Mouse (Mus musculus): ENCODE data around the gene Il2. TPM values are rescaled to one million over a fixed set of nuclear protein-coding genes. Genes with fewer than 3 reads are reported as not detected.

Gene Il2
- polyA plus RNA-seq, 1 experiment from 2014 or later, result 0.18 TPM

- no peaks in the 10 kb centered on the region for H3K36me3 ChIP-seq
- WGBS, result 85% methylated on average over 2 of the region's 2 CpGs
Measured at GRCm38 (mm10) chr3:37141827-37142226, 16.1 kb upstream of the Il2 start.

GRCm38 (mm10) chr3:37140168-37140906, 14.6 kb upstream of the Il2 start:
- Histone ChIP-seq H3K9me3 (no peaks in the 10 kb centered on the region), H3K27me3 (ENCODE audit: insufficient read depth, poor library complexity, severe bottlenecking) (no peaks in the 10 kb centered on the region), H3K4me1 (replicated peaks) (no peaks in the 10 kb centered on the region), H3K27ac (no peak overlapping the region), H3K4me3 (no peak overlapping the region), H3K36me3 (no peaks in the 10 kb centered on the region)
- WGBS, result 90% methylated on average over 6 of the region's 6 CpGs
- DNase-seq (ENCODE audit: low spot score), result no peak

More at GRCm38 (mm10) chr3:37141827-37142226, 16.1 kb upstream of the Il2 start:
- no peaks in the 10 kb centered on the region for H3K4me1 ChIP-seq (replicated peaks)
- H3K27me3 ChIP-seq (ENCODE audit: insufficient read depth, poor library complexity, severe bottlenecking), result no peaks in the 10 kb centered on the region
- no peak overlapping the region for H3K4me3 ChIP-seq
- no peak for DNase-seq (ENCODE audit: low spot score)
- H3K9me3 ChIP-seq, result no peaks in the 10 kb centered on the region
- H3K27ac ChIP-seq, result no peak overlapping the region

GRCm38 (mm10) chr3:37139192-37139591, 13.4 kb upstream of the Il2 start:
- no peak overlapping the region for H3K4me3 ChIP-seq
- 87% methylated on average over 3 of the region's 3 CpGs for WGBS
- no peak overlapping the region for H3K27ac ChIP-seq
- no peaks in the 10 kb centered on the region for H3K36me3 ChIP-seq
- H3K9me3 ChIP-seq, result no peaks in the 10 kb centered on the region
- H3K4me1 ChIP-seq (replicated peaks), result no peaks in the 10 kb centered on the region
- no peak for DNase-seq (ENCODE audit: low spot score)
- no peaks in the 10 kb centered on the region for H3K27me3 ChIP-seq (ENCODE audit: insufficient read depth, poor library complexity, severe bottlenecking)

- Histone ChIP-seq H3K4me1 (replicated peaks) (no peaks in the 10 kb centered on the region), H3K36me3 (no peaks in the 10 kb centered on the region), H3K27ac (no peak overlapping the region), H3K9me3 (no peaks in the 10 kb centered on the region), H3K4me3 (no peak overlapping the region), H3K27me3 (ENCODE audit: insufficient read depth, poor library complexity, severe bottlenecking) (no peaks in the 10 kb centered on the region)
- 81% methylated on average over 4 of the region's 4 CpGs for WGBS
- DNase-seq (ENCODE audit: low spot score), result no peak
Measured at GRCm38 (mm10) chr3:37137231-37137630, 11.5 kb upstream of the Il2 start.

GRCm38 (mm10) chr3:37129063-37129462, 3.3 kb upstream of the Il2 start:
- no peak overlapping the region for H3K4me3 ChIP-seq
- H3K27ac ChIP-seq, result no peak overlapping the region
- no peaks in the 10 kb centered on the region for H3K36me3 ChIP-seq
- H3K9me3 ChIP-seq, result no peaks in the 10 kb centered on the region
- 65% methylated on average over 2 of the region's 2 CpGs for WGBS
- no peaks in the 10 kb centered on the region for H3K27me3 ChIP-seq (ENCODE audit: insufficient read depth, poor library complexity, severe bottlenecking)
- no peak for DNase-seq (ENCODE audit: low spot score)
- no peaks in the 10 kb centered on the region for H3K4me1 ChIP-seq (replicated peaks)

GRCm38 (mm10) chr3:37128269-37128668, 2.5 kb upstream of the Il2 start:
- DNase-seq (ENCODE audit: low spot score), result no peak
- no peaks in the 10 kb centered on the region for H3K36me3 ChIP-seq
- 63% methylated on average over 4 of the region's 4 CpGs for WGBS
- no peak overlapping the region for H3K4me3 ChIP-seq
- no peaks in the 10 kb centered on the region for H3K9me3 ChIP-seq
- no peaks in the 10 kb centered on the region for H3K27me3 ChIP-seq (ENCODE audit: insufficient read depth, poor library complexity, severe bottlenecking)
- no peak overlapping the region for H3K27ac ChIP-seq
- H3K4me1 ChIP-seq (replicated peaks), result no peaks in the 10 kb centered on the region

GRCm38 (mm10) chr3:37126162-37126561, 403 bp upstream of the Il2 start:
- Histone ChIP-seq H3K36me3 (no peaks in the 10 kb centered on the region), H3K4me1 (replicated peaks) (no peaks in the 10 kb centered on the region), H3K27me3 (ENCODE audit: insufficient read depth, poor library complexity, severe bottlenecking) (no peaks in the 10 kb centered on the region), H3K4me3 (no peak overlapping the region), H3K27ac (no peak overlapping the region), H3K9me3 (no peaks in the 10 kb centered on the region)
- WGBS, result 88% methylated on average over 4 of the region's 4 CpGs
- no peak for DNase-seq (ENCODE audit: low spot score)

GRCm38 (mm10) chr3:37090721-37091120, 35.0 kb downstream of the Il2 start:
- Histone ChIP-seq H3K4me1 (replicated peaks) (no peaks in the 10 kb centered on the region), H3K36me3 (no peaks in the 10 kb centered on the region), H3K27me3 (ENCODE audit: insufficient read depth, poor library complexity, severe bottlenecking) (no peaks in the 10 kb centered on the region), H3K9me3 (no peaks in the 10 kb centered on the region), H3K4me3 (no peak overlapping the region), H3K27ac (no peak overlapping the region)
- no peak for DNase-seq (ENCODE audit: low spot score)

GRCm38 (mm10) chr3:37084860-37085259, 40.9 kb downstream of the Il2 start:
- no peak overlapping the region for H3K4me3 ChIP-seq
- H3K36me3 ChIP-seq, result no peaks in the 10 kb centered on the region
- 82% methylated on average over 4 of the region's 4 CpGs for WGBS
- no peaks in the 10 kb centered on the region for H3K9me3 ChIP-seq
- DNase-seq (ENCODE audit: low spot score), result no peak
- H3K27me3 ChIP-seq (ENCODE audit: insufficient read depth, poor library complexity, severe bottlenecking), result no peaks in the 10 kb centered on the region
- no peak overlapping the region for H3K27ac ChIP-seq
- H3K4me1 ChIP-seq (replicated peaks), result no peaks in the 10 kb centered on the region

- no peaks in the 10 kb centered on the region for H3K4me1 ChIP-seq (replicated peaks)
- H3K27me3 ChIP-seq (ENCODE audit: insufficient read depth, poor library complexity, severe bottlenecking), result no peaks in the 10 kb centered on the region
- no peak for DNase-seq (ENCODE audit: low spot score)
- H3K36me3 ChIP-seq, result no peaks in the 10 kb centered on the region
- H3K27ac ChIP-seq, result no peak overlapping the region
- H3K4me3 ChIP-seq, result no peak overlapping the region
- H3K9me3 ChIP-seq, result peaks cover 10% of the 10 kb centered on the region
Measured at GRCm38 (mm10) chr3:37073211-37073610, 52.5 kb downstream of the Il2 start.

Other genes with a start within 250 kb of the Il2 start
- 0.12 and 0.26 TPM in 2 replicates for gene Adad1, start 62.4 kb downstream of the Il2 start, polyA plus RNA-seq (2016; fragmentation: Nextera tagmentation; extraction: Ambion mirVana)
- gene Il21, start 106.7 kb upstream of the Il2 start, polyA plus RNA-seq (2016; fragmentation: Nextera tagmentation; extraction: Ambion mirVana), result not detected in 2 replicates
- gene Bbs12, start 186.6 kb upstream of the Il2 start, polyA plus RNA-seq (2016; fragmentation: Nextera tagmentation; extraction: Ambion mirVana), result 5.6 and 7.5 TPM in 2 replicates
- 2.0 and 2.4 TPM in 2 replicates for gene Cetn4, start 186.7 kb upstream of the Il2 start, polyA plus RNA-seq (2016; fragmentation: Nextera tagmentation; extraction: Ambion mirVana)
- 0.26 and 0.38 TPM in 2 replicates for gene Fgf2, start 222.4 kb upstream of the Il2 start, polyA plus RNA-seq (2016; fragmentation: Nextera tagmentation; extraction: Ambion mirVana)